Mouse (Mus musculus): ENCODE data around the gene Etnk1. TPM values are rescaled to one million over a fixed set of nuclear protein-coding genes. Genes with fewer than 3 reads are reported as not detected.

The Etnk1 gene
- polyA plus RNA-seq, 1 experiment, result 71.6 TPM

GRCm38 (mm10) chr6:143179181-143179580 lies 12.2 kb downstream of the Etnk1 start:
- no peak for DNase-seq
- Histone ChIP-seq H3K4me1 (ENCODE audit: control insufficient read depth, insufficient read depth, low read length) (peaks cover 9% of the 10 kb centered on the region), H3K27ac (ENCODE audit: insufficient read depth, low read depth, low read length) (no peak overlapping the region), H3K36me3 (ENCODE audit: control insufficient read depth, insufficient read depth, low read length) (peaks cover 3% of the 10 kb centered on the region; the same call in 1 of the 2 replicates), H3K4me3 (ENCODE audit: insufficient read depth, low read depth, low read length) (no peak overlapping the region), H3K27me3 (replicated peaks; ENCODE audit: control insufficient read depth, insufficient read depth, low read length) (no peaks in the 10 kb centered on the region)
- 65% methylated on average over 4 of the region's 4 CpGs for WGBS
- TF ChIP-seq POLR2A (IDR thresholded peaks at IDR 0.05; ENCODE audit: low read depth, low read length) (no peak), CTCF (conservative IDR thresholded peaks at IDR 0.05; ENCODE audit: insufficient read depth, insufficient read length, low read depth, low read length) (no peak)

GRCm38 (mm10) chr6:143179733-143180132 lies 12.7 kb downstream of the Etnk1 start:
- TF ChIP-seq POLR2A (IDR thresholded peaks at IDR 0.05; ENCODE audit: low read depth, low read length) (no peak), CTCF (conservative IDR thresholded peaks at IDR 0.05; ENCODE audit: insufficient read depth, insufficient read length, low read depth, low read length) (no peak)
- Histone ChIP-seq H3K27ac (ENCODE audit: insufficient read depth, low read depth, low read length) (no peak overlapping the region), H3K36me3 (ENCODE audit: control insufficient read depth, insufficient read depth, low read length) (peaks cover 3% of the 10 kb centered on the region; the same call in 1 of the 2 replicates), H3K27me3 (replicated peaks; ENCODE audit: control insufficient read depth, insufficient read depth, low read length) (no peaks in the 10 kb centered on the region), H3K4me3 (ENCODE audit: insufficient read depth, low read depth, low read length) (no peak overlapping the region), H3K4me1 (ENCODE audit: control insufficient read depth, insufficient read depth, low read length) (peaks cover 9% of the 10 kb centered on the region)
- no peak for DNase-seq
- 67% methylated on average over 2 of the region's 2 CpGs for WGBS

- Histone ChIP-seq H3K27ac (ENCODE audit: insufficient read depth, low read depth, low read length) (no peak overlapping the region), H3K36me3 (ENCODE audit: control insufficient read depth, insufficient read depth, low read length) (peaks cover 3% of the 10 kb centered on the region; the same call in 1 of the 2 replicates), H3K4me3 (ENCODE audit: insufficient read depth, low read depth, low read length) (no peak overlapping the region), H3K4me1 (ENCODE audit: control insufficient read depth, insufficient read depth, low read length) (peaks cover 4% of the 10 kb centered on the region; the same call in 1 of the 2 replicates), H3K27me3 (replicated peaks; ENCODE audit: control insufficient read depth, insufficient read depth, low read length) (no peaks in the 10 kb centered on the region)
- 53% methylated on average over 14 of the region's 14 CpGs for WGBS
- no peak for TF ChIP-seq POLR2A (IDR thresholded peaks at IDR 0.05; ENCODE audit: low read depth, low read length)
- DNase-seq, result no peak
Observed at GRCm38 (mm10) chr6:143180511-143180910, 13.5 kb downstream of the Etnk1 start.

GRCm38 (mm10) chr6:143184099-143184498 lies 17.1 kb downstream of the Etnk1 start:
- Histone ChIP-seq H3K27ac (ENCODE audit: insufficient read depth, low read depth, low read length) (no peak overlapping the region), H3K4me3 (ENCODE audit: insufficient read depth, low read depth, low read length) (no peak overlapping the region), H3K36me3 (ENCODE audit: control insufficient read depth, insufficient read depth, low read length) (peaks cover 3% of the 10 kb centered on the region; the same call in 1 of the 2 replicates), H3K4me1 (ENCODE audit: control insufficient read depth, insufficient read depth, low read length) (no peaks in the 10 kb centered on the region; the same call in 1 of the 2 replicates), H3K27me3 (replicated peaks; ENCODE audit: control insufficient read depth, insufficient read depth, low read length) (no peaks in the 10 kb centered on the region)
- DNase-seq, result no peak
- TF ChIP-seq CTCF (conservative IDR thresholded peaks at IDR 0.05; ENCODE audit: insufficient read depth, insufficient read length, low read depth, low read length) (no peak), POLR2A (IDR thresholded peaks at IDR 0.05; ENCODE audit: low read depth, low read length) (no peak)
- WGBS, result 73% methylated on average over 3 of the region's 3 CpGs

GRCm38 (mm10) chr6:143184745-143185144 lies 17.7 kb downstream of the Etnk1 start:
- peaks cover 3% of the 10 kb centered on the region; the same call in 1 of the 2 replicates for H3K36me3 ChIP-seq (ENCODE audit: control insufficient read depth, insufficient read depth, low read length)
- DNase-seq, result no peak
- 60% methylated on average over 5 of the region's 5 CpGs for WGBS
- H3K27ac ChIP-seq (ENCODE audit: insufficient read depth, low read depth, low read length), result no peak overlapping the region
- no peaks in the 10 kb centered on the region; the same call in 1 of the 2 replicates for H3K4me1 ChIP-seq (ENCODE audit: control insufficient read depth, insufficient read depth, low read length)
- H3K4me3 ChIP-seq (ENCODE audit: insufficient read depth, low read depth, low read length), result no peak overlapping the region
- H3K27me3 ChIP-seq (replicated peaks; ENCODE audit: control insufficient read depth, insufficient read depth, low read length), result no peaks in the 10 kb centered on the region
- peak; percentile 45 for TF ChIP-seq CTCF (conservative IDR thresholded peaks at IDR 0.05; ENCODE audit: insufficient read depth, insufficient read length, low read depth, low read length)
- TF ChIP-seq POLR2A (IDR thresholded peaks at IDR 0.05; ENCODE audit: low read depth, low read length), result no peak

- no peak for TF ChIP-seq POLR2A (IDR thresholded peaks at IDR 0.05; ENCODE audit: low read depth, low read length)
- no peak for TF ChIP-seq CTCF (conservative IDR thresholded peaks at IDR 0.05; ENCODE audit: insufficient read depth, insufficient read length, low read depth, low read length)
- Histone ChIP-seq H3K4me1 (ENCODE audit: control insufficient read depth, insufficient read depth, low read length) (peaks cover 14% of the 10 kb centered on the region; the same call in 1 of the 2 replicates), H3K4me3 (ENCODE audit: insufficient read depth, low read depth, low read length) (no peak overlapping the region), H3K27ac (ENCODE audit: insufficient read depth, low read depth, low read length) (no peak overlapping the region), H3K36me3 (ENCODE audit: control insufficient read depth, insufficient read depth, low read length) (no peaks in the 10 kb centered on the region; the same call in 1 of the 2 replicates), H3K27me3 (replicated peaks; ENCODE audit: control insufficient read depth, insufficient read depth, low read length) (no peaks in the 10 kb centered on the region)
- DNase-seq, result peak; percentile 33
- 43% methylated on average over 7 of the region's 7 CpGs for WGBS
Observed at GRCm38 (mm10) chr6:143190838-143191476, 23.9 kb downstream of the Etnk1 start.

- H3K4me1 ChIP-seq (ENCODE audit: control insufficient read depth, insufficient read depth, low read length), result peaks cover 14% of the 10 kb centered on the region; the same call in 1 of the 2 replicates
- H3K4me3 ChIP-seq (ENCODE audit: insufficient read depth, low read depth, low read length), result no peak overlapping the region
- no peak overlapping the region for H3K27ac ChIP-seq (ENCODE audit: insufficient read depth, low read depth, low read length)
- TF ChIP-seq CTCF (conservative IDR thresholded peaks at IDR 0.05; ENCODE audit: insufficient read depth, insufficient read length, low read depth, low read length), result no peak
- no peak for TF ChIP-seq POLR2A (IDR thresholded peaks at IDR 0.05; ENCODE audit: low read depth, low read length)
- H3K27me3 ChIP-seq (replicated peaks; ENCODE audit: control insufficient read depth, insufficient read depth, low read length), result no peaks in the 10 kb centered on the region
- no peak for DNase-seq
- no peaks in the 10 kb centered on the region; the same call in 1 of the 2 replicates for H3K36me3 ChIP-seq (ENCODE audit: control insufficient read depth, insufficient read depth, low read length)
- 58% methylated on average over 9 of the region's 9 CpGs for WGBS
Observed at GRCm38 (mm10) chr6:143191477-143192098, 24.6 kb downstream of the Etnk1 start.
